Comparison of ENCODE assay signal across 9 mouse cellular contexts in genomic region chr10:128737435-128737834, GRCm38 (mm10). TPM values are rescaled to one million over a fixed set of nuclear protein-coding genes. Genes with fewer than 3 reads are reported as not detected.
DNase-seq lines count a peak whose midpoint lies in the region; ATAC-seq lines count a peak whose summit lies in the region.
"Had no signal": no experiment of that assay in that cellular context is flagged by ENCODE, and none has a peak within 500 bp of the region (broad histone marks: within the 10 kb centered on the region; RNA-seq: fewer than 3 reads in every experiment).

No protein-coding gene starts in this region.

- H3K4me1 ChIP-seq in neural tube, embryonic 11.5 days (ENCODE audit: control insufficient read depth, insufficient read depth, low read length), result peaks cover 3% of the 10 kb centered on the region; the same call in 1 of the 2 replicates
- H3K4me1 ChIP-seq in embryonic facial prominence, embryonic 13.5 days, result peaks cover 4% of the 10 kb centered on the region
- H3K4me1 ChIP-seq in midbrain, embryonic 15.5 days, result no peaks in the 10 kb centered on the region

- WGBS in neural tube, embryonic 11.5 days, result 3% methylated on average over 14 of the region's 15 CpGs
- 2% methylated on average over 15 of the region's 15 CpGs for WGBS in embryonic facial prominence, embryonic 13.5 days
- WGBS in midbrain, embryonic 15.5 days, result 6% methylated on average over 15 of the region's 15 CpGs

- peaks cover 3% of the 10 kb centered on the region for H3K27me3 ChIP-seq in neural tube, embryonic 11.5 days (ENCODE audit: control insufficient read depth, insufficient read depth, low read length)
- peaks cover 4% of the 10 kb centered on the region; the same call in 1 of the 2 replicates for H3K27me3 ChIP-seq in embryonic facial prominence, embryonic 13.5 days
- H3K27me3 ChIP-seq in midbrain, embryonic 15.5 days (replicated peaks), result peaks cover 17% of the 10 kb centered on the region

- no peaks in the 10 kb centered on the region for H3K9me3 ChIP-seq in neural tube, embryonic 11.5 days (ENCODE audit: control insufficient read depth, low read length)
- H3K9me3 ChIP-seq in embryonic facial prominence, embryonic 13.5 days, result no peaks in the 10 kb centered on the region
- no peaks in the 10 kb centered on the region for H3K9me3 ChIP-seq in midbrain, embryonic 15.5 days

- DNase-seq in neural tube, embryonic 11.5 days (ENCODE audit: low spot score), result peak; percentile 23
- DNase-seq in neural tube, embryonic 10.5 days (ENCODE audit: extremely low spot score, low spot score), result no peak
- peak; percentile 10 to 61 for DNase-seq in kidney, postnatal 25 days
- no peak for DNase-seq in layer of hippocampus, adult 18-20 months (ENCODE audit: low spot score in 2 of 2)
- DNase-seq in gastrocnemius, adult 18-20 months (ENCODE audit: low spot score), result no peak
- DNase-seq in layer of hippocampus, adult 11-12 months (ENCODE audit: low spot score), result no peak

- H3K9ac ChIP-seq in neural tube, embryonic 11.5 days (ENCODE audit: low read length), result no peak overlapping the region; the same call in 1 of the 2 replicates
- peak overlapping the region; percentile 49; the same call in 1 of the 2 replicates for H3K9ac ChIP-seq in embryonic facial prominence, embryonic 13.5 days
- no peak overlapping the region for H3K9ac ChIP-seq in midbrain, embryonic 15.5 days

- H3K36me3 ChIP-seq in neural tube, embryonic 11.5 days (ENCODE audit: control insufficient read depth, insufficient read depth, low read length), result no peaks in the 10 kb centered on the region
- peaks cover 26% of the 10 kb centered on the region for H3K36me3 ChIP-seq in embryonic facial prominence, embryonic 13.5 days
- H3K36me3 ChIP-seq in midbrain, embryonic 15.5 days (replicated peaks), result no peaks in the 10 kb centered on the region

- ATAC-seq in neural tube, embryonic 11.5 days (ENCODE audit: insufficient read depth, low FRiP score, low TSS enrichment), result no peak
- ATAC-seq in embryonic facial prominence, embryonic 13.5 days (ENCODE audit: insufficient number of reproducible peaks, insufficient read depth, low FRiP score, low TSS enrichment, low read depth), result 0 out of 2 replicates have a peak, but pooled peaks have one; percentile 32
- 0 out of 2 replicates have a peak, but pooled peaks have one; percentile 27 for ATAC-seq in midbrain, embryonic 15.5 days (replicated peaks)

- no peak overlapping the region for H3K4me3 ChIP-seq in neural tube, embryonic 11.5 days (ENCODE audit: low read depth, low read length)
- H3K4me3 ChIP-seq in embryonic facial prominence, embryonic 13.5 days, result peak overlapping the region; percentile 17
- H3K4me3 ChIP-seq in midbrain, embryonic 15.5 days, result no peak overlapping the region

- H3K27ac ChIP-seq in neural tube, embryonic 11.5 days (ENCODE audit: low read depth, low read length), result no peak overlapping the region
- no peak overlapping the region for H3K27ac ChIP-seq in embryonic facial prominence, embryonic 13.5 days
- no peak overlapping the region for H3K27ac ChIP-seq in midbrain, embryonic 15.5 days

- H3K4me2 ChIP-seq in neural tube, embryonic 11.5 days (ENCODE audit: low read depth), result peak overlapping the region; percentile 29
- H3K4me2 ChIP-seq in embryonic facial prominence, embryonic 13.5 days, result peak overlapping the region; percentile 49
- peak overlapping the region; percentile 36 for H3K4me2 ChIP-seq in midbrain, embryonic 15.5 days

RNA-seq across cellular contexts. Expression of gene Dgka, which starts 7.2 kb away (rescaled TPM):
- polyA plus RNA-seq in neural tube, embryonic 11.5 days (2014; fragmentation: Nextera tagmentation; extraction: Ambion mirVana), result 5.8 and 6.2 TPM in 2 replicates
- polyA plus RNA-seq in embryonic facial prominence, embryonic 13.5 days (2015; fragmentation: Nextera tagmentation; extraction: Ambion mirVana), result 16.3 and 16.8 TPM in 2 replicates
- 7.6 and 7.8 TPM in 2 replicates for polyA plus RNA-seq in midbrain, embryonic 15.5 days (2015; fragmentation: Nextera tagmentation; extraction: Ambion mirVana)
- total RNA-seq in layer of hippocampus, adult 18-20 months (2021), result 10 to 100 TPM; 10.9 to 12.8 TPM
- 1 to 10 TPM; 7.8 to 8.5 TPM for total RNA-seq in gastrocnemius, adult 18-20 months (2021)

RNA-seq across cellular contexts. Expression of gene Pym1, which starts 10.3 kb away (rescaled TPM):
- 47.8 and 50.2 TPM in 2 replicates for polyA plus RNA-seq in neural tube, embryonic 11.5 days (2014; fragmentation: Nextera tagmentation; extraction: Ambion mirVana)
- 43.2 and 47.9 TPM in 2 replicates for polyA plus RNA-seq in embryonic facial prominence, embryonic 13.5 days (2015; fragmentation: Nextera tagmentation; extraction: Ambion mirVana)
- polyA plus RNA-seq in midbrain, embryonic 15.5 days (2015; fragmentation: Nextera tagmentation; extraction: Ambion mirVana), result 45.8 and 47.6 TPM in 2 replicates
- total RNA-seq in layer of hippocampus, adult 18-20 months (2021), result 10 to 100 TPM; 25.1 to 26.2 TPM
- 10 to 100 TPM; 12.0 to 12.4 TPM for total RNA-seq in gastrocnemius, adult 18-20 months (2021)

RNA-seq across cellular contexts. Expression of gene Cdk2, which starts 32.6 kb away (rescaled TPM):
- 93.9 and 99.5 TPM in 2 replicates for polyA plus RNA-seq in neural tube, embryonic 11.5 days (2014; fragmentation: Nextera tagmentation; extraction: Ambion mirVana)
- polyA plus RNA-seq in embryonic facial prominence, embryonic 13.5 days (2015; fragmentation: Nextera tagmentation; extraction: Ambion mirVana), result 120 and 127 TPM in 2 replicates
- polyA plus RNA-seq in midbrain, embryonic 15.5 days (2015; fragmentation: Nextera tagmentation; extraction: Ambion mirVana), result 15.1 and 18.6 TPM in 2 replicates
- 1 to 10 TPM; 1.4 to 2.6 TPM for total RNA-seq in layer of hippocampus, adult 18-20 months (2021)
- total RNA-seq in gastrocnemius, adult 18-20 months (2021), result 1 to 10 TPM; 2.3 to 2.7 TPM

RNA-seq across cellular contexts. Expression of gene Pmel, which starts 33.4 kb away (rescaled TPM):
- polyA plus RNA-seq in neural tube, embryonic 11.5 days (2014; fragmentation: Nextera tagmentation; extraction: Ambion mirVana), result 4.0 and 4.6 TPM in 2 replicates
- 8.2 and 8.3 TPM in 2 replicates for polyA plus RNA-seq in embryonic facial prominence, embryonic 13.5 days (2015; fragmentation: Nextera tagmentation; extraction: Ambion mirVana)
- 0.54 and 0.88 TPM in 2 replicates for polyA plus RNA-seq in midbrain, embryonic 15.5 days (2015; fragmentation: Nextera tagmentation; extraction: Ambion mirVana)
- under 1 TPM; 0.20 to 0.25 TPM for total RNA-seq in layer of hippocampus, adult 18-20 months (2021)
- total RNA-seq in gastrocnemius, adult 18-20 months (2021), result not detected
- total RNA-seq: neutrophil, adult 5-6 weeks had no signal

RNA-seq across cellular contexts. Expression of gene Rab5b, which starts 41.4 kb away (rescaled TPM):
- polyA plus RNA-seq in neural tube, embryonic 11.5 days (2014; fragmentation: Nextera tagmentation; extraction: Ambion mirVana), result 82.2 and 82.9 TPM in 2 replicates
- polyA plus RNA-seq in embryonic facial prominence, embryonic 13.5 days (2015; fragmentation: Nextera tagmentation; extraction: Ambion mirVana), result 82.6 and 84.1 TPM in 2 replicates
- 122 and 123 TPM in 2 replicates for polyA plus RNA-seq in midbrain, embryonic 15.5 days (2015; fragmentation: Nextera tagmentation; extraction: Ambion mirVana)
- 100 to 1,000 TPM; 133 to 138 TPM for total RNA-seq in layer of hippocampus, adult 18-20 months (2021)
- 10 to 100 TPM; 90.8 to 92.1 TPM for total RNA-seq in gastrocnemius, adult 18-20 months (2021)

Comparison
In these comparisons a context has a peak if more than half of its experiments do, and no peak if none do; other contexts are left out.
1. DNase-seq: peak in neural tube, embryonic 11.5 days (single experiment) and kidney, postnatal 25 days (2 of 2); none in neural tube, embryonic 10.5 days (single experiment), layer of hippocampus, adult 18-20 months (0 of 2), gastrocnemius, adult 18-20 months (single experiment) and layer of hippocampus, adult 11-12 months (single experiment).
2. Peak in every context shown above with its lines, with median percentiles within 50 percentile points of each other: H3K4me2 ChIP-seq.